Mouse (Mus musculus) cortical plate, adult 2 months (tissue): ENCODE results near the gene Olfr545.
"Not testable (repeated sequence)": the region's sequence is repeated elsewhere in the genome, so short reads cannot be mapped to it uniquely, and the experiment has no call there.

Experiments
- CTCF ChIP-seq: fragments of 200-500 bp; IDR thresholded peaks from 2 replicates; pipeline ENCODE4 v1.5.1; 2011; ENCODE audit warnings: mild to moderate bottlenecking, control low read depth, low read length; ENCODE audit not compliant: insufficient read depth; ENCODE audit errors: extremely low read depth
- POLR2A ChIP-seq: fragments of 200-500 bp; IDR thresholded peaks from 2 replicates; pipeline ENCODE4 v1.6.1; 2011; ENCODE audit warnings: mild to moderate bottlenecking, low read length, control low read depth; ENCODE audit not compliant: insufficient read depth; ENCODE audit errors: extremely low read depth

GRCm38 (mm10) chr7:102494416-102494815, 5.0 kb downstream of the Olfr545 start:
- TF ChIP-seq CTCF, POLR2A: not testable (repeated sequence)
